Mouse (Mus musculus) ES-E14 (cell line): ENCODE measurements around the gene Sytl3. TPM values are rescaled to one million over a fixed set of nuclear protein-coding genes. Genes with fewer than 3 reads are reported as not detected.

Experiments
- DNase-seq: peaks from one replicate; pipeline ENCODE4 v3.0.0-alpha.2; 2013; ENCODE audit warnings: low read depth, low spot score
- H3K27ac ChIP-seq: 2 replicates; pipeline ENCODE4 v1.5.1; 2012; ENCODE audit warnings: low read depth, mild to moderate bottlenecking, low read length, moderate library complexity, mixed read lengths; ENCODE audit not compliant: poor library complexity, insufficient read depth, severe bottlenecking
- H3K36me3 ChIP-seq: 2 replicates; pipeline ENCODE4 v1.6.1; 2012; ENCODE audit warnings: mild to moderate bottlenecking, low read length, moderate library complexity, mixed read lengths; ENCODE audit not compliant: control insufficient read depth, poor library complexity, insufficient read depth, severe bottlenecking
- H3K4me1 ChIP-seq, 2 experiments: fragments of 150-350 bp in 1 of 2; sonication (generic) in 1 of 2; 2 replicates each; pipeline ENCODE4 v1.6.1; 2012; ENCODE audit warnings: low read length in 2 of 2, mild to moderate bottlenecking in 1 of 2, mixed read lengths in 1 of 2; ENCODE audit not compliant: control insufficient read depth in 2 of 2, insufficient read depth in 2 of 2, poor library complexity in 1 of 2
- H3K4me3 ChIP-seq, 2 experiments: fragments of 150-350 bp in 1 of 2; sonication (generic) in 1 of 2; 2 replicates each; pipeline ENCODE4 v1.5.1; 2012; ENCODE audit warnings: low read length in 2 of 2, low read depth in 1 of 2, mild to moderate bottlenecking in 1 of 2, mixed read lengths in 1 of 2; ENCODE audit not compliant: insufficient read depth in 1 of 2, poor library complexity in 1 of 2, severe bottlenecking in 1 of 2
- H3K9ac ChIP-seq: 2 replicates; pipeline ENCODE4 v1.6.1; 2012; ENCODE audit warnings: low read depth, mild to moderate bottlenecking, low read length, mixed read lengths; ENCODE audit not compliant: poor library complexity, insufficient read depth, severe bottlenecking
- H3K9me3 ChIP-seq: fragments of 150-350 bp; sonication (generic); 2 replicates; pipeline ENCODE4 v1.6.1; 2012; ENCODE audit warnings: low read depth, mild to moderate bottlenecking, low read length; ENCODE audit not compliant: control insufficient read depth, insufficient read depth
- CHD2 ChIP-seq: IDR thresholded peaks from 2 replicates; pipeline ENCODE4 v1.6.1; 2014; ENCODE audit warnings: mild to moderate bottlenecking, low read depth, low read length, inconsistent platforms
- HCFC1 ChIP-seq: IDR thresholded peaks from 2 replicates; pipeline ENCODE4 v1.6.1; 2012; ENCODE audit warnings: low read length, inconsistent platforms, borderline replicate concordance; ENCODE audit not compliant: insufficient read depth
- MAFK ChIP-seq: IDR thresholded peaks from 2 replicates; pipeline ENCODE4 v1.6.1; 2014; ENCODE audit warnings: mild to moderate bottlenecking, low read depth, low read length, inconsistent platforms; ENCODE audit not compliant: insufficient read depth
- ZC3H11A ChIP-seq: IDR thresholded peaks from 2 replicates; pipeline ENCODE4 v1.6.1; 2012; ENCODE audit warnings: low read depth, mild to moderate bottlenecking, inconsistent platforms, low read length, borderline replicate concordance
- ZNF384 ChIP-seq: IDR thresholded peaks from 2 replicates; pipeline ENCODE4 v1.6.1; 2012; ENCODE audit warnings: low read depth, low read length, inconsistent platforms
- in situ Hi-C, 2 experiments: fragments of 600-800 bp; cut with MboI; formaldehyde crosslinking; loops; one replicate each; pipeline ENCODE4 v1.15.1; 2025; ENCODE audit warnings: low sequenced_read_pairs in 2 of 2, inconsistent platforms in 1 of 2; ENCODE audit not compliant: unreplicated experiment in 2 of 2
- total RNA-seq: library from RNA; depleted of rRNA; stranded (reverse); fragments of 300-350 nt; gene quantifications from 2 replicates; pipeline ENCODE4 v1.2.3, GENCODE M21; 2012

Gene Sytl3
- total RNA-seq, 1 experiment = 7.0 TPM

GRCm38 (mm10) chr17:6755176-6755575 is 96.3 kb downstream of the Sytl3 start:
- no peak overlapping the region for H3K9ac ChIP-seq
- TF ChIP-seq ZNF384 = no peak
- TF ChIP-seq CHD2 = no peak
- no peak for TF ChIP-seq ZC3H11A
- TF ChIP-seq HCFC1 = no peak
- no peak for TF ChIP-seq MAFK
- peaks cover 81% of the 10 kb centered on the region for H3K36me3 ChIP-seq
- H3K9me3 ChIP-seq = peaks cover 17% of the 10 kb centered on the region; the same call in 1 of the 2 replicates
- H3K4me3 ChIP-seq = no peak overlapping the region
- H3K27ac ChIP-seq = no peak overlapping the region
- peaks cover 0 to 14% of the 10 kb centered on the region in 2 experiments; a peak in 2 of 4 replicates for H3K4me1 ChIP-seq
- DNase-seq = no peak
- in situ Hi-C loops = no loop called here

- H3K9ac ChIP-seq = no peak overlapping the region
- in situ Hi-C loops = no loop called here
- H3K9me3 ChIP-seq = peaks cover 12% of the 10 kb centered on the region; the same call in 1 of the 2 replicates
- peaks cover 74% of the 10 kb centered on the region for H3K36me3 ChIP-seq
- no peak overlapping the region for H3K4me3 ChIP-seq
- H3K4me1 ChIP-seq = peaks cover 0 to 17% of the 10 kb centered on the region in 2 experiments; a peak in 2 of 4 replicates
- TF ChIP-seq HCFC1 (no peak), ZC3H11A (no peak), MAFK (no peak), ZNF384 (no peak), CHD2 (no peak)
- H3K27ac ChIP-seq = no peak overlapping the region
- no peak for DNase-seq
Measured at GRCm38 (mm10) chr17:6755873-6756272, 97.0 kb downstream of the Sytl3 start.

- Histone ChIP-seq H3K4me1 (peaks cover 0 to 17% of the 10 kb centered on the region in 2 experiments; a peak in 2 of 4 replicates), H3K36me3 (peaks cover 55% of the 10 kb centered on the region), H3K27ac (peak overlapping the region; percentile 35), H3K4me3 (no peak overlapping the region; a peak in 2 of 4 replicates), H3K9me3 (peaks cover 8% of the 10 kb centered on the region; the same call in 1 of the 2 replicates), H3K9ac (peak overlapping the region; percentile 19; the same call in 1 of the 2 replicates)
- in situ Hi-C loops = no loop called here
- TF ChIP-seq CHD2 (no peak), ZNF384 (no peak), ZC3H11A (no peak), MAFK (no peak), HCFC1 (no peak)
- no peak for DNase-seq
Measured at GRCm38 (mm10) chr17:6757902-6758301, 99.0 kb downstream of the Sytl3 start.

- Histone ChIP-seq H3K4me1 (peaks cover 0 to 20% of the 10 kb centered on the region in 2 experiments; a peak in 2 of 4 replicates), H3K36me3 (peaks cover 45% of the 10 kb centered on the region), H3K9ac (no peak overlapping the region), H3K27ac (no peak overlapping the region), H3K4me3 (no peak overlapping the region), H3K9me3 (peaks cover 4% of the 10 kb centered on the region; the same call in 1 of the 2 replicates)
- DNase-seq = no peak
- in situ Hi-C loops = no loop called here
- TF ChIP-seq CHD2 = no peak
- no peak for TF ChIP-seq MAFK
- no peak for TF ChIP-seq ZNF384
- no peak for TF ChIP-seq HCFC1
- no peak for TF ChIP-seq ZC3H11A
Measured at GRCm38 (mm10) chr17:6758845-6759244, 100.0 kb downstream of the Sytl3 start.
